Mouse (Mus musculus) liver, postnatal 0 days (tissue): Measurements from ENCODE around the gene Tada1.

Source experiments
- CTCF ChIP-seq: sonication (generic); IDR thresholded peaks from 2 replicates; pipeline ENCODE4 v1.5.1; 2016; ENCODE audit warnings: antibody characterized with exemption, low read depth
- EP300 ChIP-seq: IDR thresholded peaks from 2 replicates; pipeline ENCODE4 v1.6.1; 2016; ENCODE audit warnings: antibody characterized with exemption, low read depth, mild to moderate bottlenecking

- TF ChIP-seq EP300 (no peak), CTCF (no peak)
Measured at GRCm38 (mm10) chr1:166401455-166401854, 22.6 kb downstream of the Tada1 start.
